Mouse (Mus musculus): ENCODE results near the gene Tor3a.

- TF ChIP-seq CTCF (IDR thresholded peaks at IDR 0.05; ENCODE audit: low read depth) (no peak), EP300 (IDR thresholded peaks at IDR 0.05; ENCODE audit: low read depth) (no peak)
Measured at GRCm38 (mm10) chr1:156720046-156720445, 45.9 kb upstream of the Tor3a start.
